Mouse (Mus musculus) ovary, postnatal 36 days (tissue): ENCODE data around the gene Zfp384.

Experiments used
- DNase-seq: peaks from one replicate; pipeline ENCODE4 v3.0.0; 2022; ENCODE audit warnings: low spot score, mixed read lengths

The Zfp384 gene

DNA sequence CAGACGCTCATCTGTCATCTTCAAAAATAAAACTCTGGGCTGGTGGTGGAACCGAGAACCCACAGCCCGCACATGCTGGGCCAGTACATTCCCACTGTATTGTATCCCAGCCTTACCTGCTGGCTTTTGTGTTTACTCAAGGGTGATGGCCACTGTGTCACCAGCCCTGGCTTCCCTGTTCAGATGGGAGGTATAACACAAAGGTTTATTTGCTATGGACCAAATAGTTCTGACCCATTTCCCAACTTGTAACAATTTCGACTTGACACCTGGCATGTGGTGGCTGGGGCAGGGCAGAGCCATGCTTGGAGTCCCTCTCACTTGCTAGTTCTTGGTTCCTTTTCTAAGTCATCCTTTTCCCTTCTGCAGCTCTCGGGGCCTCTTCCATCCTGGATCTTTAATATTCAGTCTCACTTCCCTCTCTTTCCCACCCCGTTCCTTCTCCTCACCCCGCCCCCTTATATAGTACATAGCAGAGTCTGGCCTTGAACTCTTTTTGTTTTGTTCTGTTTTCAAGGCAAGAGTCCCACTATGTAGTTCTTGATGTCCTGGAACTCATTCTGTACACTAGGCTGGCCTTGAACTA lies 73.9 kb downstream of the Zfp384 start:
- no peak for DNase-seq

DNA sequence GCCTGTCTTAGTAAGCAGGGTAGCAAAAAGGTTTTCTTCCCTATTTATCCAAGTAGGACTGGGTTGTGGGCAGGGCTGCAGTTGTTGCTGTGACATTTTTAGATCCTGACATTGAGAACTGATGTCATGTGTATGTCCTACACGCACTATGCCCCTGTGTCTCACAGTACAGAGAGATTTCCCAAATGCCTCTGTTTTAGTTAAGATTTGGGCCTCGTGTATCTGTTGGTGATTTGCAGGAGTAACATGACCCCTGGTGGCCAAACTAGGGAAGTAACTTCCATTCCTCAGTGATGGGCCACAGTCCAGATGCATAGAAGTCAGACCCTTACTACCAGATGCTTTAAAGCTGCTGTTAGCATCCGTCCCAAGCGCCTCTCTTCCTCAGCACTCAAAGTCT lies 75.5 kb downstream of the Zfp384 start:
- no peak for DNase-seq
